Mouse (Mus musculus) E14TG2a.4 (cell line): Measurements from ENCODE around the gene Ggnbp2.

Source experiments
- CTCF ChIP-seq: conservative IDR thresholded peaks from 2 replicates; pipeline ENCODE4 v1.5.1; 2014; ENCODE audit warnings: low read length
- NANOG ChIP-seq: IDR thresholded peaks from 2 replicates; pipeline ENCODE4 v1.6.1; 2014; ENCODE audit warnings: borderline replicate concordance, low read length, mixed read lengths
- POU5F1 ChIP-seq: IDR thresholded peaks from 2 replicates; pipeline ENCODE4 v1.6.1; 2014; ENCODE audit warnings: low read length, borderline replicate concordance

DNA sequence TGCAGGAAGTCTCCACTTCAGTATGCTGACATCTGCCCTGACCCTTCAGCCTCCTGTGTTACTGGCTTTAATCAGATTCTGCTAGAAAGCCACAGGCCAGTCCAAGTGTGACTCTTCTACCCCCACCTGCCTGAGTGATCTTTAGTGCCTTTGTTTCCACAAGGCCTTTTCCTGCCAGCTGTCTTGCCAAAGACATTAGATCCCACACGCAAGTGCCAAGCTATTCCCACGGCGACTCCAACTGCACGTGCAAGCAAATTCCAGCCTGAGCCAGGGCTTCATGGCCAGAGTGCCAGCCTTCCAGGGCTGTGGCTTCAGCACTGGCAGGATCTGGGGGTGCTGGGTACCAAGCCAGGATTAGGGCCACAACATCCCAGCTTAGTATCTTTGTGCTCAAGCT is 39.8 kb upstream of the Ggnbp2 start:
- TF ChIP-seq CTCF (no peak), POU5F1 (no peak), NANOG (no peak)
